In genomic region chr9:94537051-94537917, GRCm38 (mm10) we compare ENCODE assay signal across 8 mouse cellular contexts. TPM values are rescaled to one million over a fixed set of nuclear protein-coding genes. Genes with fewer than 3 reads are reported as not detected.
DNase-seq lines count a peak whose midpoint lies in the region; ATAC-seq and TF ChIP-seq lines count a peak whose summit lies in the region.

No protein-coding gene starts in this region.

- peak overlapping the region; percentile 88 for H3K4me3 ChIP-seq in hindbrain, embryonic 14.5 days (replicated peaks; ENCODE audit: low read length)
- H3K4me3 ChIP-seq in left cerebral cortex, adult 2 months, result peak overlapping the region; percentile 74
- H3K4me3 ChIP-seq in macrophage (ENCODE audit: inconsistent target), result peak overlapping the region; percentile 71

- peak overlapping the region; percentile 71 for H3K4me2 ChIP-seq in hindbrain, embryonic 14.5 days (replicated peaks)

- TF ChIP-seq CTCF in left cerebral cortex, adult 2 months (IDR thresholded peaks at IDR 0.05), result peak; percentile 45

- no peaks in the 10 kb centered on the region for H3K27me3 ChIP-seq in hindbrain, embryonic 14.5 days (ENCODE audit: control insufficient read depth, insufficient read depth, low read length)

- peak; percentile 72 for DNase-seq in R1 (ENCODE audit: low read depth, low spot score)
- peak; percentile 80 to 82 for DNase-seq in cerebellum, postnatal 25 days
- DNase-seq in frontal cortex, postnatal 25 days (ENCODE audit: low spot score in 2 of 2), result peak; percentile 50 to 56
- peak; percentile 60 for DNase-seq in hindbrain, embryonic 14.5 days (ENCODE audit: low spot score)
- peak; percentile 60 to 65 for DNase-seq in left cerebral cortex, adult 2 months (ENCODE audit: extremely low spot score in 1 of 2, low spot score in 2 of 2)
- peak; percentile 35 for DNase-seq in retina, postnatal 7 days (ENCODE audit: low read depth, low spot score)
- DNase-seq in urinary bladder, adult 2 months (ENCODE audit: low spot score), result peak; percentile 63

- H3K27ac ChIP-seq in hindbrain, embryonic 14.5 days, result peak overlapping the region; percentile 97
- H3K27ac ChIP-seq in left cerebral cortex, adult 2 months, result peak overlapping the region; percentile 92
- H3K27ac ChIP-seq in macrophage, result peak overlapping the region; percentile 31

- ATAC-seq in hindbrain, embryonic 14.5 days (ENCODE audit: low FRiP score), result peak; percentile 61

- H3K9me3 ChIP-seq in hindbrain, embryonic 14.5 days (ENCODE audit: control insufficient read depth, low read length), result no peaks in the 10 kb centered on the region

- H3K36me3 ChIP-seq in hindbrain, embryonic 14.5 days (replicated peaks; ENCODE audit: control insufficient read depth, insufficient read depth), result no peaks in the 10 kb centered on the region
- H3K36me3 ChIP-seq in macrophage (ENCODE audit: inconsistent target), result no peaks in the 10 kb centered on the region

- under 1% methylated on average over 89 of the region's 103 CpGs for WGBS in hindbrain, embryonic 14.5 days
- under 1% methylated on average over 103 of the region's 103 CpGs for WGBS in macrophage (ENCODE audit: missing documents)

- intact Hi-C loops in left cerebral cortex, adult 2 months (cut with DNase I), result loop anchor here (5.0 to 10.0 kb wide), 9 partner anchors 130 to 1635 kb away; partner anchors contain the start of gene Slc9a9

- peaks cover 47% of the 10 kb centered on the region for H3K79me2 ChIP-seq in macrophage (ENCODE audit: inconsistent target)

- peak overlapping the region; percentile 85 for H3K9ac ChIP-seq in hindbrain, embryonic 14.5 days

- H3K4me1 ChIP-seq in hindbrain, embryonic 14.5 days (replicated peaks; ENCODE audit: control insufficient read depth, insufficient read depth, low read length), result peaks cover 19% of the 10 kb centered on the region

RNA-seq across cellular contexts. Expression of gene 1190002N15Rik, which starts 0.6 kb away (rescaled TPM):
- 12.8 and 13.2 TPM in 2 replicates for polyA plus RNA-seq in hindbrain, embryonic 14.5 days (2014; fragmentation: Nextera tagmentation; extraction: Ambion mirVana)
- total RNA-seq in left cerebral cortex, adult 2 months (2021), result 10 to 100 TPM; 32.8 to 40.1 TPM
- 10 to 100 TPM in 3 of 26 experiments, 1 to 10 TPM in 21, under 1 TPM in 2; 0.67 to 11.1 (median 2.4) TPM for total RNA-seq in macrophage (2018; cell fraction: chromatin; rRNA removed)
- 10 to 100 TPM in 25 of 26 experiments, 1 to 10 TPM in 1; 6.9 to 42.9 (median 18.8) TPM for total RNA-seq in macrophage (2018; cell fraction: cytosol; rRNA removed)
- 10 to 100 TPM in 23 of 26 experiments, 1 to 10 TPM in 3; 4.8 to 49.0 (median 19.9) TPM for total RNA-seq in macrophage (2018; cell fraction: nucleus; rRNA removed)
- polyA plus RNA-seq in macrophage (2018), result 19.5 to 25.6 TPM (median 25.6 TPM) in 3 replicates
- polyA plus RNA-seq in urinary bladder, adult 2 months (2012; rRNA removed), result 21.3 and 21.5 TPM in 2 replicates

Comparison
In these comparisons a context has a peak if more than half of its experiments do, and no peak if none do; other contexts are left out.
1. Peak in every context shown above with its lines: DNase-seq, ATAC-seq, H3K4me3 ChIP-seq and H3K27ac ChIP-seq.
2. H3K27ac ChIP-seq: peak in every context shown above with its lines; median percentile 97 in hindbrain, embryonic 14.5 days; 92 in left cerebral cortex, adult 2 months; 31 in macrophage.